Mouse (Mus musculus) C2C12 (cell line): ENCODE measurements at regions not wholly inside any gene's neighbourhood (a gene's known extent, or its start where the extent isn't known, plus 50 kb on each side); places are given as distances from the start of the nearest gene placed in this dataset.

Experiments used
- CTCF ChIP-seq: IDR thresholded peaks from one replicate; pipeline ENCODE4 v1.5.1; 2011; ENCODE audit not compliant: control insufficient read depth, insufficient read depth, insufficient read length
- MYOD1 ChIP-seq: IDR thresholded peaks from one replicate; pipeline ENCODE4 v1.6.1; 2011; ENCODE audit warnings: low read depth; ENCODE audit not compliant: control insufficient read depth, insufficient read length

GRCm38 (mm10) chrX:12840160-12841020 is 78.5 kb upstream of the Med14 start:
- no peak for TF ChIP-seq MYOD1
- no peak for TF ChIP-seq CTCF
